Comparison of ENCODE assay signal across 9 mouse cellular contexts in the genomic region with DNA sequence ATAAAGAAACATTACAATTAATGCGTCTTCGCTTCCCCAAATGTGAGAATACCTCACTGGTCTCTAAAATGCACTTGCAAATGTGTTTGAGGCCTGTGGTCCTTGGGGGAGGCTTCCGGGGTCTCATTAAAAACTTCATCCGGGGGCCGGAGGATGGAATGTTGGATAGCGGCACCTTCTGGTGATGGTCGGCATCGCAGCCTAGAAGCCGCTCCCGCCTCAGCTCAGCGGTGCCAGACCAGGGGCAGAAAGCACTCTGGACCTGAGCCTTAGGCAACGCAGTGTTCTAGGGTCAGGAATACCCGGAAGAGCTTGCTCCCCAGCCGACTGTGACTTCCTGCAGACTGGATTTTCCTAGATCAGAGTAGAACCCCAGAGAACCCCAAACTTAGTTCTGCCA. TPM values are rescaled to one million over a fixed set of nuclear protein-coding genes. Genes with fewer than 3 reads are reported as not detected.
A peak's percentile ranks its signal among the peaks of the same experiment; 100 is the strongest.
DNase-seq lines count a peak whose midpoint lies in the region; ATAC-seq and TF ChIP-seq lines count a peak whose summit lies in the region.
"Had no signal": no experiment of that assay in that cellular context is flagged by ENCODE, and none has a peak within 500 bp of the region (broad histone marks: within the 10 kb centered on the region; RNA-seq: fewer than 3 reads in every experiment).

No protein-coding gene starts in this region.

- TF ChIP-seq EP300 in lung, postnatal 0 days (IDR thresholded peaks at IDR 0.05) = no peak

- TF ChIP-seq CTCF in lung, postnatal 0 days (IDR thresholded peaks at IDR 0.05) = peak; percentile 77

- H3K27me3 ChIP-seq in lung, postnatal 0 days (replicated peaks; ENCODE audit: insufficient read depth, low read length) = no peaks in the 10 kb centered on the region

- ATAC-seq in granulocyte monocyte progenitor cell, adult 5-6 weeks (replicated peaks; ENCODE audit: poor library complexity, severe bottlenecking) = peak; percentile 77
- ATAC-seq in lung, postnatal 0 days = no peak; the same call in 1 of the 2 replicates
- no peak for ATAC-seq in erythroblast, adult 5-6 weeks (replicated peaks; ENCODE audit: low FRiP score, poor library complexity, severe bottlenecking)

- no peak overlapping the region for H3K4me3 ChIP-seq in lung, postnatal 0 days (ENCODE audit: low read depth, low read length)
- H3K4me3 ChIP-seq: erythroblast, embryonic 14.5 days had no signal

- DNase-seq in ovary, postnatal 10 days (ENCODE audit: low spot score) = peak; percentile 55
- DNase-seq in ovary, adult 18-20 months (ENCODE audit: low spot score) = no peak
- DNase-seq in cerebellum, postnatal 36 days = peak; percentile 57 to 58
- DNase-seq in kidney, postnatal 36 days = peak; percentile 52 to 83
- DNase-seq in lung, postnatal 0 days (ENCODE audit: low spot score) = peak; percentile 56
- DNase-seq in retina, postnatal 1 day = peak; percentile 83

- no peak overlapping the region for H3K27ac ChIP-seq in lung, postnatal 0 days (ENCODE audit: low read length)

- no peaks in the 10 kb centered on the region for H3K4me1 ChIP-seq in lung, postnatal 0 days (ENCODE audit: insufficient read depth, low read depth, low read length)

- no peaks in the 10 kb centered on the region for H3K9me3 ChIP-seq in lung, postnatal 0 days (ENCODE audit: low read length)

- WGBS in lung, postnatal 0 days = 6% methylated on average over 14 of the region's 14 CpGs

- no peak overlapping the region for H3K9ac ChIP-seq in lung, postnatal 0 days (replicated peaks; ENCODE audit: low read depth)

- no peaks in the 10 kb centered on the region for H3K36me3 ChIP-seq in lung, postnatal 0 days (ENCODE audit: insufficient read depth, low read length)

- H3K4me2 ChIP-seq in lung, postnatal 0 days (replicated peaks; ENCODE audit: low read depth, low read length) = no peak overlapping the region

RNA-seq across cellular contexts. Expression of a gene that starts 8.7 kb away (rescaled TPM):
- total RNA-seq in granulocyte monocyte progenitor cell, adult 5-6 weeks (2014; fragmentation: Nextera tagmentation) = not detected in 2 replicates
- not detected in 2 replicates for total RNA-seq in granulocyte monocyte progenitor cell, adult 5-6 weeks (2017)
- polyA plus RNA-seq in lung, postnatal 0 days (2015; fragmentation: Nextera tagmentation; extraction: Ambion mirVana) = 0.27 and 0.30 TPM in 2 replicates
- total RNA-seq in erythroblast, adult 5-6 weeks (2015; ENCODE audit: low replicate concordance) = not detected in 2 replicates
- total RNA-seq in erythroblast, adult 5-6 weeks (2017; ENCODE audit: low replicate concordance) = not detected in 2 replicates
- polyA plus RNA-seq: erythroblast, embryonic 14.5 days had no signal

RNA-seq across cellular contexts. Expression of a gene that starts 43.7 kb away (rescaled TPM):
- 14.5 and 20.9 TPM in 2 replicates for total RNA-seq in granulocyte monocyte progenitor cell, adult 5-6 weeks (2014; fragmentation: Nextera tagmentation)
- 19.5 and 29.1 TPM in 2 replicates for total RNA-seq in granulocyte monocyte progenitor cell, adult 5-6 weeks (2017)
- polyA plus RNA-seq in lung, postnatal 0 days (2015; fragmentation: Nextera tagmentation; extraction: Ambion mirVana) = 18.7 and 20.2 TPM in 2 replicates
- total RNA-seq in erythroblast, adult 5-6 weeks (2015; ENCODE audit: low replicate concordance) = 1.5 and 2.3 TPM in 2 replicates
- 2.1 and 2.5 TPM in 2 replicates for total RNA-seq in erythroblast, adult 5-6 weeks (2017; ENCODE audit: low replicate concordance)

RNA-seq across cellular contexts. Expression of a gene that starts 52.8 kb away (rescaled TPM):
- 0.60 TPM in 1 of 2 replicates, not detected in the other for total RNA-seq in granulocyte monocyte progenitor cell, adult 5-6 weeks (2014; fragmentation: Nextera tagmentation)
- 2.1 and 2.4 TPM in 2 replicates for total RNA-seq in granulocyte monocyte progenitor cell, adult 5-6 weeks (2017)
- polyA plus RNA-seq in lung, postnatal 0 days (2015; fragmentation: Nextera tagmentation; extraction: Ambion mirVana) = 6.0 and 7.1 TPM in 2 replicates
- total RNA-seq in erythroblast, adult 5-6 weeks (2015; ENCODE audit: low replicate concordance) = not detected in 2 replicates
- total RNA-seq in erythroblast, adult 5-6 weeks (2017; ENCODE audit: low replicate concordance) = not detected in 2 replicates
- polyA plus RNA-seq: erythroblast, embryonic 14.5 days had no signal

Comparison
In these comparisons a context has a peak if more than half of its experiments do, and no peak if none do; other contexts are left out.
1. RNA of a gene that starts 43.7 kb away (total RNA-seq): 14.5 to 29.1 TPM in granulocyte monocyte progenitor cell, adult 5-6 weeks; 1.5 to 2.5 TPM in erythroblast, adult 5-6 weeks; every median in the first group is over 4 times any median in the second.